Mouse (Mus musculus) olfactory bulb, adult 2 months (tissue): Measurements from ENCODE around the gene 4930452B06Rik.

ENCODE experiments used
- CTCF ChIP-seq: fragments of 200-500 bp; IDR thresholded peaks from 2 replicates; pipeline ENCODE4 v1.5.1; 2012; ENCODE audit warnings: low read depth, mild to moderate bottlenecking, low read length, moderate library complexity; ENCODE audit not compliant: insufficient read depth
- POLR2A ChIP-seq: fragments of 200-500 bp; IDR thresholded peaks from 2 replicates; pipeline ENCODE4 v1.6.1; 2012; ENCODE audit warnings: mild to moderate bottlenecking, low read depth, low read length, moderate library complexity; ENCODE audit not compliant: insufficient read depth

- no peak for TF ChIP-seq POLR2A
- TF ChIP-seq CTCF = no peak
Observed at GRCm38 (mm10) chr14:8665636-8666411, at the start of gene 4930452B06Rik.
